32 mouse cellular contexts compared by ENCODE assay signal in the genomic region with DNA sequence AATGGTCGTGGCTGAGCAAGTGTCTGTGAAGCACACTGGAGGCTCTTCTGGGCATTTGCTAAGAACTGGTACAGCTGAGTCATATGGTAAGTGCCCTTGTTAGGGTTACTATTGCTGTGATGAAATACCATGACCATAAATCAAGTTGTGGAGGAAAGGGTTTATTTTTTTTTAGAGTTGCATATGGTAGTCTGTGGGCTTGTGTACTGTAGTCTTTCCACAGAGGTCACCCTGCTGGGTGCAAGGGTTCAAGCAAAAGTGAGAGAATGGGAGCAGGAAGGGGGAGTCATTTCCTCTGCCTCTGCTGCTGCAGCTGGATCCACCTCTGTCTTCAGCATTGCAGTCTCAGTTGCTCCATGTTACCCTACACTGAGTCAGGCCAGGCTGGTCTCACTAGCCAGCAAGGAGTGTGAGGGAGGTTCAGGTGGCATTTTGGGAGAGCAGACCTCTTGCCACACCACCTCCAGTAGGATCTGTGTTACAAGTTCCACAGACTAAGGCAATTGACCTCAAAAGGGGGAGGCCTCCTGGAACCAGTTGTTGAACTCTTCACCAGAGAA. TPM values are rescaled to one million over a fixed set of nuclear protein-coding genes. Genes with fewer than 3 reads are reported as not detected.
DNase-seq lines count a peak whose midpoint lies in the region; ATAC-seq and TF ChIP-seq lines count a peak whose summit lies in the region.
"Had no signal": no experiment of that assay in that cellular context is flagged by ENCODE, and none has a peak within 500 bp of the region (broad histone marks: within the 10 kb centered on the region; RNA-seq: fewer than 3 reads in every experiment).

No protein-coding gene starts in this region.

- no peaks in the 10 kb centered on the region for H3K9me3 ChIP-seq in lung, postnatal 0 days (ENCODE audit: low read length)
- peaks cover 4% of the 10 kb centered on the region; the same call in 1 of the 2 replicates for H3K9me3 ChIP-seq in embryonic facial prominence, embryonic 10.5 days
- H3K9me3 ChIP-seq: heart, embryonic 15.5 days; intestine, embryonic 15.5 days had no signal

- H3K4me3 ChIP-seq in lung, postnatal 0 days (ENCODE audit: low read depth, low read length) = no peak overlapping the region
- no peak overlapping the region for H3K4me3 ChIP-seq in embryonic facial prominence, embryonic 10.5 days
- H3K4me3 ChIP-seq: forebrain, embryonic 10.5 days; forebrain, embryonic 13.5 days; gastrocnemius, adult 2 months; heart, embryonic 12.5 days; heart, embryonic 15.5 days; hindbrain, embryonic 10.5 days; hindbrain, embryonic 13.5 days; intestine, embryonic 15.5 days had no signal

- no peaks in the 10 kb centered on the region for H3K4me1 ChIP-seq in lung, postnatal 0 days (ENCODE audit: insufficient read depth, low read depth, low read length)
- H3K4me1 ChIP-seq in embryonic facial prominence, embryonic 10.5 days = 0 out of 2 replicates have a peak, but pooled peaks cover 3% of the 10 kb centered on the region
- H3K4me1 ChIP-seq: intestine, embryonic 15.5 days had no signal

- no peak for TF ChIP-seq CTCF in lung, postnatal 0 days (IDR thresholded peaks at IDR 0.05)

- no peak overlapping the region for H3K4me2 ChIP-seq in lung, postnatal 0 days (replicated peaks; ENCODE audit: low read depth, low read length)
- H3K4me2 ChIP-seq: forebrain, embryonic 13.5 days; heart, embryonic 12.5 days; heart, embryonic 15.5 days; hindbrain, embryonic 13.5 days; intestine, embryonic 15.5 days had no signal

- no peaks in the 10 kb centered on the region for H3K27me3 ChIP-seq in lung, postnatal 0 days (replicated peaks; ENCODE audit: insufficient read depth, low read length)
- H3K27me3 ChIP-seq in embryonic facial prominence, embryonic 10.5 days (replicated peaks; ENCODE audit: low read depth, poor library complexity, severe bottlenecking) = no peaks in the 10 kb centered on the region
- H3K27me3 ChIP-seq: forebrain, embryonic 13.5 days; heart, embryonic 12.5 days; heart, embryonic 15.5 days; hindbrain, embryonic 13.5 days; intestine, embryonic 15.5 days had no signal

- ATAC-seq in lung, postnatal 0 days = no peak
- ATAC-seq: activated CD4-positive, CD25-positive, alpha-beta regulatory T cell, adult 4 months; CD4-positive, CD25-positive, alpha-beta regulatory T cell, adult 4 months; forebrain, embryonic 13.5 days; forebrain, embryonic 16.5 days; hindbrain, embryonic 16.5 days; intestine, embryonic 15.5 days had no signal

- no peak overlapping the region for H3K9ac ChIP-seq in lung, postnatal 0 days (replicated peaks; ENCODE audit: low read depth)
- H3K9ac ChIP-seq: forebrain, embryonic 13.5 days; heart, embryonic 12.5 days; heart, embryonic 15.5 days; hindbrain, embryonic 13.5 days; intestine, embryonic 15.5 days had no signal

- 33% methylated on average over 1 of the region's 1 CpGs for WGBS in lung, postnatal 0 days
- WGBS in embryonic facial prominence, embryonic 10.5 days = 81% methylated on average over 1 of the region's 1 CpGs

- 0 out of 2 replicates have a peak, but pooled peaks have one; percentile 17 for TF ChIP-seq EP300 in lung, postnatal 0 days (IDR thresholded peaks at IDR 0.05)

- no peak overlapping the region for H3K27ac ChIP-seq in lung, postnatal 0 days (ENCODE audit: low read length)
- H3K27ac ChIP-seq in embryonic facial prominence, embryonic 10.5 days (replicated peaks) = no peak overlapping the region
- H3K27ac ChIP-seq: forebrain, embryonic 10.5 days; forebrain, embryonic 13.5 days; gastrocnemius, adult 2 months; heart, embryonic 15.5 days; hindbrain, embryonic 10.5 days; hindbrain, embryonic 13.5 days; intestine, embryonic 15.5 days had no signal

- DNase-seq in lung, postnatal 0 days (ENCODE audit: low spot score) = no peak
- no peak for DNase-seq in lung, postnatal 36 days
- peak; percentile 69 for DNase-seq in 416B (ENCODE audit: low read depth)
- DNase-seq in gonadal fat pad, adult 2 months (ENCODE audit: low read depth) = peak; percentile 14
- DNase-seq in embryonic facial prominence, embryonic 10.5 days (ENCODE audit: low spot score) = no peak
- no peak for DNase-seq in frontal cortex, adult 2 months (ENCODE audit: extremely low spot score in 1 of 2, low spot score in 1 of 2)
- DNase-seq: adrenal gland, postnatal 14 days; cerebellum, adult 11-12 months; cerebellum, adult 8-10 months; cerebellum, postnatal 10 days; cerebellum, postnatal 36 days; embryo, embryonic 11 days; gastrocnemius, adult 2 months; gastrocnemius, postnatal 14 days; heart, postnatal 10 days; heart, postnatal 36 days; kidney, adult 11 months had no signal

- no peaks in the 10 kb centered on the region for H3K36me3 ChIP-seq in lung, postnatal 0 days (ENCODE audit: insufficient read depth, low read length)
- H3K36me3 ChIP-seq in embryonic facial prominence, embryonic 10.5 days (replicated peaks) = peaks cover 9% of the 10 kb centered on the region
- H3K36me3 ChIP-seq: heart, embryonic 15.5 days; intestine, embryonic 15.5 days had no signal

RNA-seq across cellular contexts. Expression of a gene that starts 1.8 kb away (rescaled TPM):
- 4.1 and 4.9 TPM in 2 replicates for polyA plus RNA-seq in lung, postnatal 0 days (2015; fragmentation: Nextera tagmentation; extraction: Ambion mirVana)
- 0.57 and 0.89 TPM in 2 replicates for polyA plus RNA-seq in gonadal fat pad, adult 2 months (2012; rRNA removed)
- 6.0 and 6.5 TPM in 2 replicates for polyA plus RNA-seq in embryonic facial prominence, embryonic 10.5 days (2016; fragmentation: Nextera tagmentation; extraction: Ambion mirVana)
- 5.4 and 5.6 TPM in 2 replicates for polyA plus RNA-seq in frontal cortex, adult 2 months (2012; rRNA removed)

RNA-seq across cellular contexts. Expression of a gene that starts 19.2 kb away (rescaled TPM):
- polyA plus RNA-seq in lung, postnatal 0 days (2015; fragmentation: Nextera tagmentation; extraction: Ambion mirVana) = 2.7 and 3.7 TPM in 2 replicates
- 1.3 and 1.9 TPM in 2 replicates for polyA plus RNA-seq in gonadal fat pad, adult 2 months (2012; rRNA removed)
- 1.9 and 2.7 TPM in 2 replicates for polyA plus RNA-seq in embryonic facial prominence, embryonic 10.5 days (2016; fragmentation: Nextera tagmentation; extraction: Ambion mirVana)
- polyA plus RNA-seq in frontal cortex, adult 2 months (2012; rRNA removed) = 16.6 and 17.4 TPM in 2 replicates
- polyA plus RNA-seq: C2C12 had no signal

RNA-seq across cellular contexts. Expression of a gene that starts 32.2 kb away (rescaled TPM):
- polyA plus RNA-seq in lung, postnatal 0 days (2015; fragmentation: Nextera tagmentation; extraction: Ambion mirVana) = 0.75 and 0.93 TPM in 2 replicates
- 0.45 and 1.0 TPM in 2 replicates for polyA plus RNA-seq in gonadal fat pad, adult 2 months (2012; rRNA removed)
- polyA plus RNA-seq in embryonic facial prominence, embryonic 10.5 days (2016; fragmentation: Nextera tagmentation; extraction: Ambion mirVana) = 3.2 and 3.3 TPM in 2 replicates
- polyA plus RNA-seq in frontal cortex, adult 2 months (2012; rRNA removed) = 2.4 and 3.9 TPM in 2 replicates

RNA-seq across cellular contexts. Expression of a gene that starts 51.4 kb away (rescaled TPM):
- polyA plus RNA-seq in lung, postnatal 0 days (2015; fragmentation: Nextera tagmentation; extraction: Ambion mirVana) = not detected in 2 replicates
- not detected in 2 replicates for polyA plus RNA-seq in gonadal fat pad, adult 2 months (2012; rRNA removed)
- polyA plus RNA-seq in embryonic facial prominence, embryonic 10.5 days (2016; fragmentation: Nextera tagmentation; extraction: Ambion mirVana) = not detected in 2 replicates
- 0.36 TPM in 1 of 2 replicates, not detected in the other for polyA plus RNA-seq in frontal cortex, adult 2 months (2012; rRNA removed)
- polyA plus RNA-seq: activated CD4-positive, CD25-positive, alpha-beta regulatory T cell, adult 4 months; brain, embryonic 14.5 days; C2C12; CD4-positive, CD25-positive, alpha-beta regulatory T cell, adult 4 months; embryonic facial prominence, embryonic 11.5 days; embryonic facial prominence, embryonic 14.5 days; forebrain, embryonic 10.5 days; forebrain, embryonic 13.5 days; forebrain, embryonic 16.5 days; heart, embryonic 12.5 days; heart, embryonic 15.5 days; hindbrain, embryonic 10.5 days; hindbrain, embryonic 13.5 days; hindbrain, embryonic 16.5 days; intestine, embryonic 15.5 days had no signal

RNA-seq across cellular contexts. Expression of a gene that starts 56.7 kb away (rescaled TPM):
- polyA plus RNA-seq in lung, postnatal 0 days (2015; fragmentation: Nextera tagmentation; extraction: Ambion mirVana) = 4.2 and 4.8 TPM in 2 replicates
- polyA plus RNA-seq in gonadal fat pad, adult 2 months (2012; rRNA removed) = 0.69 and 0.96 TPM in 2 replicates
- 4.2 and 4.9 TPM in 2 replicates for polyA plus RNA-seq in embryonic facial prominence, embryonic 10.5 days (2016; fragmentation: Nextera tagmentation; extraction: Ambion mirVana)
- polyA plus RNA-seq in frontal cortex, adult 2 months (2012; rRNA removed) = 3.1 and 3.9 TPM in 2 replicates

Comparison
In these comparisons a context has a peak if more than half of its experiments do, and no peak if none do; other contexts are left out.
1. DNase-seq: peak in 416B (single experiment) and gonadal fat pad, adult 2 months (single experiment); none in lung, postnatal 0 days (single experiment), lung, postnatal 36 days (single experiment), embryonic facial prominence, embryonic 10.5 days (single experiment) and frontal cortex, adult 2 months (0 of 2).